Mouse (Mus musculus) ES-Bruce4 (cell line): Measurements from ENCODE around the gene Agtpbp1.

Experiments used
- CTCF ChIP-seq: IDR thresholded peaks from one replicate; pipeline ENCODE4 v1.8.1; 2011; ENCODE audit warnings: low read depth, low read length
- POLR2A ChIP-seq: IDR thresholded peaks from one replicate; pipeline ENCODE4 v1.8.1; 2011; ENCODE audit warnings: low read length; ENCODE audit not compliant: insufficient read depth

DNA sequence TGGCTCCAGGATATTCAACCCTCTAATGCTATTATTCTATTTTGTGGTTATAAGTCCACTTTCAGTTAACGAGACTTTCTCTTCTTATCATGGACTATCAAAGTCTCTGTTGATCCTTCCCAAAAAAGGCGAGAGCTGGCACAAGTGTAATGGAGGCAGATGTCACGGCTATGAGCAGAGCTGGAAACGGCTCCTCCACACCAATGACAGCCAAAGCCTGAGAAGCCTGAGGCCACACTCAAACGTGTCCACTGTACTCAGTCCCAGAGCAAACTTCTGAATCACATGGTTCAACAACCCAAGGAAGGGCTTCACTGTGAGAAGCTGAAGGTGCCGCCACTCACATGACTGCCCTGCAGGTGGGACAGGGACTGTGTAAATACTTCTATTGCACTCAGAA is 51.7 kb downstream of the Agtpbp1 start:
- no peak for TF ChIP-seq POLR2A
- TF ChIP-seq CTCF = no peak
